Mouse (Mus musculus): ENCODE data around the gene Ttc7b.

Gene Ttc7b

GRCm38 (mm10) chr12:100336241-100336640, 184.4 kb downstream of the Ttc7b start:
- DNase-seq (ENCODE audit: low spot score in 2 of 2): no peak

GRCm38 (mm10) chr12:100331806-100332205, 188.8 kb downstream of the Ttc7b start:
- no peak for DNase-seq (ENCODE audit: low spot score in 2 of 2)

GRCm38 (mm10) chr12:100330234-100330633, 190.4 kb downstream of the Ttc7b start:
- DNase-seq (ENCODE audit: low spot score in 2 of 2): no peak

- DNase-seq (ENCODE audit: low spot score in 2 of 2): no peak
Measured at GRCm38 (mm10) chr12:100328998-100329397, 191.6 kb downstream of the Ttc7b start.

GRCm38 (mm10) chr12:100328557-100328956, 192.1 kb downstream of the Ttc7b start:
- no peak for DNase-seq (ENCODE audit: low spot score in 2 of 2)

GRCm38 (mm10) chr12:100326732-100327131, 193.9 kb downstream of the Ttc7b start:
- no peak for DNase-seq (ENCODE audit: low spot score in 2 of 2)

GRCm38 (mm10) chr12:100325618-100326017, 195.0 kb downstream of the Ttc7b start:
- no peak for DNase-seq (ENCODE audit: low spot score in 2 of 2)

- no peak for DNase-seq (ENCODE audit: low spot score in 2 of 2)
Measured at GRCm38 (mm10) chr12:100325212-100325611, 195.4 kb downstream of the Ttc7b start.

- DNase-seq (ENCODE audit: low spot score in 2 of 2): no peak
Measured at GRCm38 (mm10) chr12:100323641-100324040, 197.0 kb downstream of the Ttc7b start.

GRCm38 (mm10) chr12:100322225-100322624, 198.4 kb downstream of the Ttc7b start:
- DNase-seq (ENCODE audit: low spot score in 2 of 2): no peak

GRCm38 (mm10) chr12:100321545-100321944, 199.1 kb downstream of the Ttc7b start:
- DNase-seq (ENCODE audit: low spot score in 2 of 2): no peak

- DNase-seq (ENCODE audit: low spot score in 2 of 2): no peak
Measured at GRCm38 (mm10) chr12:100319746-100320145, 200.9 kb downstream of the Ttc7b start.

- DNase-seq (ENCODE audit: low spot score in 2 of 2): no peak
Measured at GRCm38 (mm10) chr12:100317936-100318335, 202.7 kb downstream of the Ttc7b start.

GRCm38 (mm10) chr12:100316094-100316493, 204.5 kb downstream of the Ttc7b start:
- no peak for DNase-seq (ENCODE audit: low spot score in 2 of 2)

- DNase-seq (ENCODE audit: low spot score in 2 of 2): no peak
Measured at GRCm38 (mm10) chr12:100315119-100315885, 205.3 kb downstream of the Ttc7b start.

GRCm38 (mm10) chr12:100313785-100314375, 206.7 kb downstream of the Ttc7b start:
- no peak for DNase-seq (ENCODE audit: low spot score in 2 of 2)

- DNase-seq (ENCODE audit: low spot score in 2 of 2): no peak
Measured at GRCm38 (mm10) chr12:100313209-100313608, 207.4 kb downstream of the Ttc7b start.

GRCm38 (mm10) chr12:100310471-100311392, 209.9 kb downstream of the Ttc7b start:
- DNase-seq (ENCODE audit: low spot score in 2 of 2): no peak

GRCm38 (mm10) chr12:100309201-100309600, 211.4 kb downstream of the Ttc7b start:
- DNase-seq (ENCODE audit: low spot score in 2 of 2): no peak

- DNase-seq (ENCODE audit: low spot score in 2 of 2): no peak
Measured at GRCm38 (mm10) chr12:100307501-100308260, 212.9 kb downstream of the Ttc7b start.

GRCm38 (mm10) chr12:100306336-100306735, 214.3 kb downstream of the Ttc7b start:
- no peak for DNase-seq (ENCODE audit: low spot score in 2 of 2)

Measured in spleen, postnatal 10 days (tissue).